Mouse (Mus musculus): ENCODE results near the gene Erc1. TPM values are rescaled to one million over a fixed set of nuclear protein-coding genes. Genes with fewer than 3 reads are reported as not detected.
A peak's percentile ranks its signal among the peaks of the same experiment; 100 is the strongest.

The Erc1 gene
- total RNA-seq, 2 experiments from 2014 or later = 37.2 to 38.1 TPM

GRCm38 (mm10) chr6:119635629-119636028 lies 212.3 kb downstream of the Erc1 start:
- intact Hi-C loops (cut with DNase I) = no loop called here
- peak; percentile 15 to 16 for DNase-seq

- DNase-seq = no peak
- intact Hi-C loops (cut with DNase I) = no loop called here
Observed at GRCm38 (mm10) chr6:119630622-119631021, 217.3 kb downstream of the Erc1 start.

GRCm38 (mm10) chr6:119601379-119601778 lies 246.6 kb downstream of the Erc1 start:
- intact Hi-C loops (cut with DNase I) = no loop called here
- no peak for DNase-seq

DNA sequence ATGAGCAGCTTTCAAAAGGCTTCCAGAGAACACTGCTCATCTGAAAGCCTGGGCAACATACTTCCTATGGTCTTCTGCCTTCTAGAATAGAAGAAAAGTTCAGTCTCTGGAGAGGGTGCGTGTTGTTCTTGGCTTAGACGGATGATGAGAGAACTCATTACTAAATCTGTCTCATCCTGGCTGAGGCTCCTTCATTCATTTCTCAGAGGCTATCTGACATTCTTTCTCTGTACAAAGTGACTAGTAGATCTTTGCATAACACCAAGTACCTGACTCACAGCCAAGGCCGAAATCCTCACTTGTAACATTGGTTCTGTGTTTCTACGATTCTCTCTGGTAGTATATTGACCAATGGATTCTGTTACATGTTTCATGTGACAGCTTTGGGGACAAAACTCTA lies 252.5 kb downstream of the Erc1 start:
- intact Hi-C loops (cut with DNase I) = no loop called here
- peak; percentile 15 for DNase-seq

DNA sequence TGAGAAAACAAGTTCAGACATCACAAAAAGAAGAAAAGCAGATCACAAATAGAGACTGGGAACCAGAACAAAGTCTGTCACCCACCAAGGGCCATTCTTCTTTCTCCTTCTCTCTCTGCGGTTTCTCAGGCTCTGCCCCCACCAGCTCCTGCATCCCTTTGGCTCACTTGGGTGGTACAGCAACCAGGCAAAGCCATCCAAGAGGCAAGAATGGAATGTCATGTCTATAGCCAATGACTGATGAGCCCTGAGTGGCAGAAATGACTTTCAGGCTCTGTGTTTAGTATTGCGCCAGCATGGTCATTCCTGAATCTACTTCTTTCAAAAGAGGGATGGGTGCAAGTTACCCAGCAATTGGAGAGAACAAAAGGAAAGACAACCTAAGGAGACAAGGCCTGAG lies 257.1 kb downstream of the Erc1 start:
- intact Hi-C loops (cut with DNase I) = no loop called here
- DNase-seq = no peak

GRCm38 (mm10) chr6:119587897-119588296 lies 260.1 kb downstream of the Erc1 start:
- no peak for DNase-seq
- intact Hi-C loops (cut with DNase I) = no loop called here

DNA sequence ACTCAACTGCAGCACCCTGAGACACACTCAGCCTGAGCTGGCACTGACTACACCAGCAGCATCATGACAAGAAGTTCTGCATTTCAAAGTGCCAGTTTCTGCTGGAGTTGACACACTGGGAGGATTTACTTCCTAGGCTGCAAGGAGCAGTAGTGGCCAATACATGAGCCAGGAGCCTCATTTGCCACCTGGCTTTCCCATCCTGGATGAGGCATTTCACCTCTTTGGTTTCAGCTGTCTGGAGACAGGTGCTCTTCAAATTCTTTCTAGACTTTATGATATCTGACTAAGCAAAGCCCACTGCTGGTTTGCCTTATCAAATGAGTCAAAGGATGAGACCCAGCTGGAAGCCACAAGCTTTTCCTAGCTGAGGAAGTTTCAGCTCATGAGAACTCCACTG lies 260.5 kb downstream of the Erc1 start:
- DNase-seq = no peak
- intact Hi-C loops (cut with DNase I) = no loop called here

GRCm38 (mm10) chr6:119585652-119586375 lies 262.2 kb downstream of the Erc1 start:
- peak; percentile 26 to 30 for DNase-seq

DNA sequence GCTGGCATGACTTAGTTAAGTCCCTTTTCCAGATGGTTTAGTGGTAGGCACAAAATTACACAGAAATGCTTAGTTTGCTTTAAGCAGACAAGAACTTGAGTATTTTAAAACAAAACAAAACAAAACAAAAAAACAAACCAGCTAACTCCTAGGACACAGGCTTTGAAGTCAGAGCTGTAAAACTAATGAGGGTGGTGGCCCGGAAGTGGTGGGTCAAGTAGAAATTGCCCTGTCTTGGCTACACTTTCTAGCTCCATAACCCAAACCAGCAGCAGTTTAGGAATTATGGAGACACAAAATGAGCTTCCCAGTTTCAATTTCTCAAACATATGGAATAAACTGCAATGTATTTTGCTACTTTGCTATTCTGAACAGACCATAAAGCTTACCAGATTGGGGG lies 263.9 kb downstream of the Erc1 start:
- intact Hi-C loops (cut with DNase I) = no loop called here
- no peak for DNase-seq

More at GRCm38 (mm10) chr6:119585652-119586375, 262.2 kb downstream of the Erc1 start:
- intact Hi-C loops (cut with DNase I) = no loop called here

GRCm38 (mm10) chr6:119583165-119583564 lies 264.8 kb downstream of the Erc1 start:
- no peak for DNase-seq
- intact Hi-C loops (cut with DNase I) = no loop called here

GRCm38 (mm10) chr6:119576706-119577105 lies 271.3 kb downstream of the Erc1 start:
- no peak for DNase-seq
- intact Hi-C loops (cut with DNase I) = no loop called here

DNA sequence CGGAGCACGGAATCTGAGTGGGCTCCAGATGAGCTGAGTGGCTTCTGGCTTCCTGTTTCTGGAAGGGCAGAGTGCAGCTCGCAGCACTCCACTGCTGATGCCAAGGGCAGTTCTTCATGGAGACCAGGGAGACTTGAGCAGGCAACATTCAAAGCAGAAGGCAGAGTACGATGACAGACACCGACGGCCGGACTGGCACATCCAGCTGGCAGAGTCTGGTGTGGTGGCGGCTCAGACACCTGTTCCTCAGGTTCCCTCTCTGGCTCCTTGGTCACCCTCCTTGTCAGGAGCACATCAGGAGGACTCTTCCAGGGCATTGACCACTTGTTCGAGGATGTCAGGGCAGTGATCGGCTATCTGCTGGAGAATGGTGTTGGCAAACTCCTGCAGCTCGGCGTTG lies 272.6 kb downstream of the Erc1 start:
- intact Hi-C loops (cut with DNase I) = no loop called here
- DNase-seq = no peak

DNA sequence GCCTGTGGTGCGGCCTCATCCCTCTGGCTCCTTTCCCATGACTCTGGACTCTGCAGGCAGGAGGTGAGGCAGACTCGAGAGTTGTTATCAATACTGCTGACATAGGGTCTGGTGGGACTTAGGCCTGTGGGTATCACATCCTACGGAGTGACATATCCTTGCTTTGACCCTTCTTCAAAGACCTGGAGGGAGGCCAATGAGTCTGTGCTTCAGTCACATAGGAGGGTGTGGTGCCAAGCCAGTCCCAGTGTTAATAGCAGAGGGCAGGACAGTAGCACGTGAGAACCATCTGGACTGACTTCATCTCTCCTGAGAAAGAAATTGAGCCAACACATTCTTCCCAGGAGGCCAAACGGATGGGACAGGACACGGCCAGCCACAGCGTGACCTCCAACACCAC lies 275.7 kb downstream of the Erc1 start:
- DNase-seq = peak; percentile 12 to 27
- intact Hi-C loops (cut with DNase I) = no loop called here

- intact Hi-C loops (cut with DNase I) = no loop called here
- no peak for DNase-seq
Observed at GRCm38 (mm10) chr6:119570797-119571196, 277.2 kb downstream of the Erc1 start.

DNA sequence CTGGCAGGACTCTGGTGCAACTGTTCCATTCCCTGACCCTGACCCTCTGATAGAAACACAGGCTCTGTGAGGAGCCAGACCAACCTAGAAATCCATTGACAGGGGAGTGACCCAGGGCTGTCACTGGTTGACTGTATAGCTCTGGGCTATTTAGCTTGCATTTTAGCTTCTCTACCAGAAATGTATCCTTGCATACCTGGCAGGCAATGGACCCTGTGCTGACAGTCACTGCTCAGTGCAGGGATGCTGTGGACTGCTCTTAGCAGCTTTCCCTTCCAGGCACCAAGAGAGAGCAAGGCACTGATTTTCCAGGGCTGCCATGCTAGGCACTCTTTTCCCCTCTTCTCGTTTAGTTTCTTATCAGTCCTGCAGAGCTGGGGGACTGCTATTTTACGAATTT lies 279.6 kb downstream of the Erc1 start:
- DNase-seq = no peak
- intact Hi-C loops (cut with DNase I) = no loop called here

DNA sequence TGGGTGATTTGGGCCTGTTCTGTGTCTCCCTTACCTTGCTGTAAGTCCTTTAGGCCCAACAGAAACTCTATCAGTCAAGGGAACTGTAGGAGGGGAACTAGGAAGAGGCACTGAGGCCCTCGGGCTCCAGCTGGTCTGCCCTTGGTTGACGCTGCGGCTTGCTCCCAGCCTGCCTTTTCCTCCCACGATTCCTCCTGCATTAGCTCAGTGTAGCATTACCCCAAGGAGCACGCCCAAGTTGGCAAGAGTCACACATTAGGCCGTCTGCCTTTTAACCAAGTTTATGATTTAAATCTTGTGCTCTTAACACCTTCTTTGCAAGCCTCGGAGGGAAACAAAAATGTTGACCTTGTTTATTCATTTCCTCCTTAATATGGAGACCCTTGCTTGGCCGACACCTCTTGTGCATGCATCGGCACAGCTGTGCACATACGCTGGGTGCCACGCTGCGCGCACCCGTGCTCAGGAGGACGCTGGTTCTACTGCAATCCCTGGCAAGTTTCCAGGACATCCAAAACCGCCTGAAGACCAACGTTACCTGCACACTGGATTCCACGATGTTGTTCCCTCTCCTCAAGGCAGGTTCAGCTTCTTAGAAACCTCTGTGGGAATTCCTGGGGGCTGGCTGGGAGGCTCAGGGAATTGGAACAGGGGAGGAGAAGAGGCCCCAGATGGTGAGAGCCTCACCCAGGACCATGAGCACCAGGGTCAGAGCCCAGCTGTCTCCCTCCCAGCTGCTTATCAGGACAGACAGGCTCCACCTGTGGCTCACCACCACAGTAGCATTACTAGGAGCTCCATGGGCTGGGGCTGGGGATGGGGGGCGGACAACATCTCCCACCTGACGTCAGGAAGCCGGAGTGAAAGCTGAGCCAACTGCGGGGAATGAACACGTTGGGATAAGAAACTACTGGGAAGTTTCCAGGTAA lies 282.3 kb downstream of the Erc1 start:
- DNase-seq = peak in 1 of 2 experiments; percentile 17
- intact Hi-C loops (cut with DNase I) = no loop called here

DNA sequence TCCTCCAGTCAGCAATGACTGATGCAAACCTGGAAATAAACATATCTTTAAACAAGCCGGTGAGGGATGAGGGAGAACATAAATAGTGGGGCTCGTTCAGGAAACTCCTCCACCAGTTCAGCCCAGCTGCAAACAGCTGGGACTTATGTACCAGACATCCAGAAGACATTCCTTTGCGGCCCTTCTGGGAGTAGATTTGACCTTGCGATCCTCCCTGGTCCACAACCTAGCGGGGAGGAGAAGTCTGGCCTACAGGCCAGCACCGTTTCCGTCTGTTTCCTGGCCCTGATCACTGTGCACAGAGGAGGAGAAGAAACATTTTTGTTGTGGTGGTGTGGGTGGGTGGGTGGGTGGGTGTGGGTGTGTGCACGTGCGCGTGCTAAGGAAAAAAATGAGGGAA lies 285.4 kb downstream of the Erc1 start:
- intact Hi-C loops (cut with DNase I) = no loop called here
- peak in 1 of 2 experiments; percentile 14 for DNase-seq

GRCm38 (mm10) chr6:119558855-119559254 lies 289.1 kb downstream of the Erc1 start:
- DNase-seq = no peak
- intact Hi-C loops (cut with DNase I) = no loop called here

- intact Hi-C loops (cut with DNase I) = no loop called here
- DNase-seq = no peak
Observed at GRCm38 (mm10) chr6:119554439-119554838, 293.5 kb downstream of the Erc1 start.

- peak in 1 of 2 experiments; percentile 13 for DNase-seq
- intact Hi-C loops (cut with DNase I) = no loop called here
Observed at GRCm38 (mm10) chr6:119544518-119544864, 303.5 kb downstream of the Erc1 start.

- peak; percentile 28 to 44 for DNase-seq
- intact Hi-C loops (cut with DNase I) = no loop called here
Observed at GRCm38 (mm10) chr6:119543803-119544517, 304.0 kb downstream of the Erc1 start, which contains the start of gene Wnt5b. Wnt5b (minus strand) TSS chr6:119544347.

All from heart, postnatal 36 days (tissue).